Mouse (Mus musculus) ovary, postnatal 10 days (tissue): ENCODE measurements around the gene Gm17651.

Experiments
- DNase-seq: peaks from one replicate; pipeline ENCODE4 v3.0.0; 2022; ENCODE audit warnings: low spot score

The Gm17651 gene

DNA sequence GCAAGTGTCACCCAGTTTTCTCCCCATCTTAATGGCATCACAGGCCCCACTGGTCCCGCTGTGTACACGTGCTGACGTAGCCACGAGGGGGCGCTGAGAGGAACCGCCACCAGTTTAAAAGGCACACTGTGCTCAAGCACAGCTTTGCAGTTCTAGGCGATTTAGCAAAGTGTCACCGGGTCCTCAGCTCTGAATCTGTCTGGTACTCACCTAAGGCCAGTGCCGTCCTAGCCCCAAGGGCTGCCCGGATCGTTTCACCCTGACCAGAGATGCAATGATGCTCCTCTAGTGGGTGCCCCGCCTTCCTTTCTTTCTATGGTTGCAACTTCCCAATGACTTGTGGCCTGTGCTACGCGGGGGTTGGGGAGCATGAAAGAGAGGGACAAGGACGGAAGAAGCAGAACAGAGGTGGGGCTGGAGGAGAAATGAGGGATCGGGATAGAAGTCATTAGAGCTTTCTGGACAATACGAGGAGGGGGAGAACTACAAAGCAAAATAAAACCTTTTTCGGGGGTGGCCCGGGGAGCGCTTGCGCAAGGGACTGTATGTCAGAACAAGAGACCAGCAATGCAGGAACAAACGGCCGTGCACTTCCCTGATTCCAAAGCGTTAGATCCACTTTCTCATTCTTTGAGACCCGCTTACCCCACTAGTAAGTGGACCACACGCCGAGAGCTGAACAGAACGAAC lies 6.3 kb upstream of the Gm17651 start:
- peak; percentile 55 for DNase-seq

DNA sequence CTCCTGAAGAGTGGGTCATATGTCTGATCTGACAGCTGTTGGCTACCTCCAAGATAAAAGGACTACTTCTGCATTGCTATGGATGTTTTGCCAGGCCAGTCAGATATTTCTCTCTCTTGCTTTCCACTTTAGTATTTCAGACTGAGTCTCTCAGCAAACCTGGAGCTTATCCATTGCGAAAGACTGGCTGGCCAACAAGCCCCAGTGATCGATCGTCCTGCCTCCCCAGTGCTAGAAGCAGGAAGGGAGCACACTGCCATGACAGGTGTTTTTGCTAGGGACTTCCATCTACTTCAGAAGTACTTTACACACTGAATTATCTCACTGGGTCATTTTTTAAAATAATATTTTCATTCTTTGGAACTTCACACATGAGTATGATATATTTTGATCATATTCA lies 3.9 kb upstream of the Gm17651 start:
- DNase-seq = no peak

DNA sequence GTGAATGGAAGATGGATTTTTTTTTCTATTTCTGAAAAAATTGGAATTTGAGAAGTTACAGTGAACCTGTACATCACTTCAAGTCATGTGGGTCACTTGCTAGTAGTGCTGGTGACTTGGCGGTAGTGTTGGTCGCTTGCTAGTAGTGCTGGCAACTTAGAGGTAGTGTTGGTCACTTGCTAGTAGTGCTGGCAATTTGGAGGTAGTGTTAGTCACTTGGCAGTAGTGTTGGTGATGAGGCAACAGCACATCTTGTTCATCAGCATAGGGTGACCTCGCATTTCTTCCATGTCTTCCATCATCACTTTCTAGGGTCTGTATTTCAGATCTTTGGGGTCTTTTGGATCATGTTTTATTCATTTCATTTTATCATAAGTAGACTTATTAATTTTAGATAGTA lies 1.6 kb upstream of the Gm17651 start:
- DNase-seq = no peak

DNA sequence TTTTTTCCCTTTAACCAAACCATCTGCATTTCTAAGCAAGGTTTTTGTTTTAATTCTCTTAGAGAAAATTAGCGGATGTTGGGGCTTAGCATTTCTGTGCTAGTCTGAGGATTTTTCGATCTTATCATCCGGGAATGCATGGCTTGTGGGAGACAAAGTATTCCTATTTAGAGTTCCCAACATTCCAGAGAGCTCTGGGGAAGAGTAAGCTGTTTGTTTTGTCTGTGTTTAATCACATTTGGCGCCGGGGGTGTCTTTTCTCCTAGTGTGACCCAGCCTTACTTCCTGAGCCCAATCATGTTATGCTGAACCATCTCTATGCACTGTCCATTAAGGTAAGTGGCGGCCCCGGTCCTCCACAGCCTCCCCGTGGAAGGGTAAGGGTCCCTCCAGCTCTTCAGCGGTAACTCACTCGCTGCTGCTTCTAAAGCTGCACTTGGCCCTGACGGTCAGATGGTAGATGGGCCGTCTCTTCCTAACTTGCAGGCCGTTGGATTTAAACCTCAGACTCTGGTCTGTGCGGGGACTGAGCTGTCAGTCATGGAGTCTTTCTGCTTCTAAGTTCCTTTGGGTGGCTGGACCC lies 7.3 kb downstream of the Gm17651 start:
- DNase-seq = no peak

DNA sequence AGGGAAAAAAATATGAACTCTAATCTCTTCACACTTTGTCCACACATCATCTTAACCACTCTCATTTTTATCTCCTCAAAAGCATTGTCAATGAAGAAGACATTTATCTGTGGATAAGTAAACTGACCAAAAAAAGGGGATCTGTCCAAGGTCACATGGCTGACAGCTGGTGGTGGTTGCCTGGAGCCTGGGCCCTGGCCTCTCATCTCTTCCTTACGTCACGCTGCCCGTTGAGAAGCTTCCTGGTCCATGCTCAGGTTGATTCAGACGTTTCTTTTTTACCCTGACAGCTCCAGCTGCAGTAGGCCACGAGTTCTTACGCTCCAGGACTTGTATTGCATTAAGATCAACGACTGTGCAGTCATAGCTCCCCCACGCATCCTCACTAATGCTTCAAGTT lies 8.3 kb downstream of the Gm17651 start:
- no peak for DNase-seq

DNA sequence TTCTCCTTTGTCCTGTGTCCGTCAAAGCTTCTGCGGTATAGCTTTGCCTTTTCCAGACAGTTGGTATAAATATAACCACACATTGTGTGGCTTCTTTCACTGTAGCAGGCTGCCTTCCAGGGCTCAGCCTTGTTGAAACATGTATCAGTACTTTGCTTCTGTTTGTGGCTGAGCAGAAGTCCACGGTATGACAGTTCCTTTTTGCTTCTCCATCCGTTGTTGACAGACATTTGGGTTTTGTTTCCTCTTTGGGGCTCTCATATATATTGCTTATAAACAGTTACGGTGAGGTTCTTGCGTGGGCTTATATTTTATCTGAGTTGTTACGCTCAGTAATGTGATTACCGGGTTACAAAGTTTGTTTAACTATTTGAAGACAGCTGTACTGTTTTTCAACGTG lies 9.0 kb downstream of the Gm17651 start:
- no peak for DNase-seq

DNA sequence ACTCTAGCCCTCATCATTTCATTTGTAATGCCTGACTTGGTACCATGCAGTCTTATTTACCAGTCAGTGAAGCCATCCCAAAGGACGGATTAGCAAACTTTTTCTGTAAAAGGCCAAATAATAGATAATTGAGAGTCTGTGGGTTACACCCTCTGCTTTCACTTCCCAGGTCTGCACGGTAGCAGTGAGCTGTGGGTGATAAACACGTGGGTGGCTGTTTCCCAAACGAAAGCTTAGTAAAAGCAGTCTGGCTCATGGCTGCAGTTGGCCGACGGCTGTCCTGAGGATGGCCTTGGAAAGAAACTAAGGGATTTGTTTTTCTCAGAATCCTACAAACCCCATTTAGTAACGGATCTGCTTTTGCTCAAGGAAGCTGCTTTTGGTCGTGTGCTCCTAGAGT lies 13.3 kb downstream of the Gm17651 start:
- no peak for DNase-seq

DNA sequence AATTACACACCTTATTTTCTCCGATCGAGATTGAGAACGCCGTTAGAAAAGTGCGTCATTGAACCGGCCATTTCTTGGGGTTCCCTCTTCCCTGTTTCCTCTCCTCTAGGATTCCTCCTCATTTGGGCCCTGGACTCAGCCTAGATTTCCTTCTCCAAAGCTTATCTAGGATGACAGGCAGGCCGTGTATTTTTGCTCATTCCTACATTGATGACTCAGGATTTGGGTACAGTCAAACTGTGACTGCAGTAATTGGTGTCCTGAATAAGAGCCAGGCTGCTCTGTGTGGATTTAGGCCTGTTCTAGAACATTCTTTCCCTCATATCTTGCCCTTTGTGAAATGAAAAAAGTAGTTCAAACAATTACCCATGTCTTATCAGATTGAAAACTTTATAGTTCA lies 14.7 kb downstream of the Gm17651 start:
- DNase-seq = no peak

DNA sequence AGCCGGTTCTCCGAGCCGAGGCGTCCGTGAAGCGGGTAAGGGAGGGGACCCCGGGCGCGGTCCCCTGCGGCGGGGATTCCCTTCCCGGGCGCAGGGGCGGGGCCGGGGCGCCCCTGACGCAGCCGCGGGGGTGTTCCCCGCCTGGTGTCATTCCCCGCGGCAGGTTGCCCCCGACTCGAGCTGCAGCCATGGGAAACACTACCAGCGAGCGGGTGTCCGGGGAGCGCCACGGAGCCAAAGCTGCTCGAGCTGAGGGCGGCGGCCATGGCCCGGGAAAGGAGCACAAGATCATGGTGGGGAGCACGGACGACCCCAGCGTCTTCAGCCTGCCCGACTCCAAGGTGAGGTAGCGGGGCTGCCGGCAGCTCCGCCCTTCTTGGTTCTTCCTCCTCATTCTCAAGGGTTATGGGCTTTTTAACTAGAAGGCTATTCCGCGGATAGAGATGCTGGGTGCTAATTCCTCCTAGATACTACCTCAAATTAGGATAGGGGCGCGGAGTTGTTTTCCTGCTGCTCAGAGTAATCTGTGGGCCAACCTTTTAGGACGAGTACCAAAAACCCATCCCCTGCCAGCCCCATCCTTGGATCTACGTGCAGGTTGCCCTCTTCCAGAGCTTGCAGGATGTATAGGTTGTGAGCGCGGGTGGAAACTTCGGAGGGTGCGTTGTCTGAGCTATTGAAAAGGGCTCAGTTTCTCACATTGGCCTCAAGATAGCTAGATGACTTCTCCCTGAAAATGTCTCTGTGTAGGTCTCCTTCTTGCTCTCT lies 15.9 kb downstream of the Gm17651 start:
- no peak for DNase-seq

DNA sequence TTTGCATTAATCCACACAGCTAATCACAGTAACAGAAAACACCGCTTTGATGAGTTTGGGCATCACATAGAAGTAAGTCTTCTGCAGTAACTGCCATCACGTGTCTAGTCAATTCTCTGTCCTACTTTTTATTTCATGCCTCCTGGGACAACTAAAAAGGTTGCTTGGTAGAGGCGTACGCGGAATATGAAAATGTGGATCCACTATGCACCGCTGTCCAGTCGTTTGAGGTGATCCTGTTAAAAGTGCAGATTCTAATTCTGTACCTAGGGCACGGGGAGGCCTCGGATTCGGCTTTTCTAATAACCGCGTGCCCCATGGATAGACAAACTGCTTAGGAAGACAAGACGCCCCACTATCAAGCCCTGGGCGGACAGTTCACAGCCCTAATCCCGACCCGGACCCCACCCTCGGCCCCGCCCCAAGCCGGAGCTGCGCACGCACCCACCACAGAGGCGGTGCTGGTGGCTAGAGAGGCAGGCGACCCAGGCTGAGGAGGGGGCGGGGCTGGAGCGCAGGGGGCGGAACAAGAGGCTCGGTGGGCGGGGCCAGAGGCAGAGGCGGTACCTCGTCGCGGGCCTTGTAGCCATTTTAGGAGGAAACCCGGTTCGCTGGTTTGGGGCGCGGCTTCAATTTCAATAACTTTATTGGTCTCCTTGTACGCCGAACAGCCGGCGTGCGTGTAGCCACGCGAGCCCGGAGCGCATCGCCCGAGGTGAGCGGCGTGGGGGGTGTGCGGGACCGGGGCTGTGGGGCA lies 16.7 kb downstream of the Gm17651 start, which contains the start of gene Prkab2:
Gene Prkab2, plus strand, starts transcription at position 539 of the 757 bp plus-strand sequence.
- DNase-seq = peak; percentile 99

DNA sequence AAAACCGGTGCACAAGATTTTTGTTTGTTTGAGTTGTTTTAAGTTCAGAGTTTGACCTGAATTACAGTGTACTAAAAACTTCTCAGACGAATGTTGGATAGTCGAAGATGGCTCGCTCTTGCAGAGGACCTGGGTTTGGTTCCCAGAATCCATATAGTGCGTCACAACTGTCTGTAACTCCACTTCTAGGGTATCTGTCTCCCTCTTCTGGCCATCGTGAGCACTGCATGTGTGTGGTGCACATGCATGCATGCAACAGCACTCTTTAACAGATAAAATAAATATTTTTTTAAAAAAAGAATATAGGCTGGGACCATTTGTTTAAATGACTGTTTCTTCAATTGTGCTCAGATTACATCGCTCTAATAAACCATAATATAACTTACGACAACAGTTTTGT lies 19.6 kb downstream of the Gm17651 start:
- DNase-seq = no peak

DNA sequence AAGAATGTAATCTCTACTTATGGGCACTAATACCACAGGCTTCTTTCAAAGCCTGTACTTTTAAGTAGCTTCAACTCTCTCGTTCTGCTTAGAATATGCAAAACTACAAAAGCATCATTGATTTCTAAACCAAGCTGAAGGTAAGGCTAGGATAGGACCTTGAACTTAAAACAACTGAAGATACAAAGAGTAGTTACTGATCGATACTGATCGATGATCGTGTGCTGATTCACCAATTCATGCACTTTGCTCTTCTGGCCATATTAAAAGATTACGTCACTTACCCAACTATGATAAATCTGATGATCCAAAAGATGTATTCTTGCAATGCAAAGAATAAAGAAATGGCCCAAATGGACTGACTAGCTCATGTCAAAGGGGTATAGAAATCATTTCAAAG lies 20.7 kb downstream of the Gm17651 start:
- DNase-seq = no peak

DNA sequence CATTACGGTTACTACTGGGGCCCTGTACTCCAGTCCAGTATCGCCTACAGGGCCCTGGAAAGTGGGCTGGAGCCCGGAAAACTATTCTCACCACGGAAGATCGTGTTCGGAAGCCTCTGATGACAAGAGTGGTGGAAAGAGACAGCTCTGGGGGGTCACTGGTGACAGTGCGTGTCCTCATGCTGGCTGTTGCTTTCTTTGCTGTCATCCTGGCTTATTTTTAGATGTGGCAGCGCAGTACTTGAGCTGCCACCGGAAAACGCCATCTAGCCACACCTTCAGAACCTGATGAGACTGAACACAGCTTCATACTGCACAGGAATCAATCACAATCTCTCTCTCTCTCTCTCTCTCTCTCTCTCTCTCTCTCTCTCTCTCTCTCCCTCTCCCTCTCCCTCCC lies 22.9 kb downstream of the Gm17651 start:
- no peak for DNase-seq

DNA sequence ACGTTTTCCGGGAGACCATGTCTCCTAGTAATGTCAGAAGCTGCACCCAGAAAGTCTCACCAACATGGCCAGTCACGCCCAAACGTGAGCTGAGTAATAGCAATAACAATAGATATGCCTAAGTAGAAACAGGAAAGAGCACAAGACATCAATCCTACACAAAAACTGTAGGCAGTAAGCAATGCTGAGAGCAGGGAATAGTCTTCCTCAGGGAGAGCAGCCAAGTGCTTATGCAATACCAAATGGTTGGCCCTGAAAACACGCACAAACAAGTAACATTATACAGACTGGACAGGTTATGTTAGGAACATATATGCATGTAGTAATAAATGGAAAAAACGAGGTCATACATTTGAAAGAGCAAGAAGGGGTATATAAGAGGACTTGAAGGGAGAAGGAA lies 25.0 kb downstream of the Gm17651 start:
- no peak for DNase-seq

DNA sequence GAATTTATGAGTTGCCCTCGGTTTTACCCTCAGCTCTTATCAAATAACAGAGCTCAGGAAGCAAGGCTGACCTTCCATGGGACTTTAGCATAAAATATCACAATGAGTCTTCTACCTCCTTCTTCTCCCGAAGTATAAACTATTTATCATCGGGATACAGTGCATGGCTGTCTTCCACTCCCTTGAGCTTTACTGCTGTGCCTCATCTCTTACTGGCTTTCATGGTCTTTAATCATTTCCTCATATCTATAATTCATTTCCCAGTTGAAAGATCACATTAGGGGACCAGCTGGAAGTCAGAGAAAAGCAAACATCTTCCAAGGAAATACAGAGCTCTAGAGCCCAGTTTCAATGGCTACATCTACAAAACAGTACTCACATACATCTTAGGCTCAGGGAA lies 25.5 kb downstream of the Gm17651 start:
- DNase-seq = no peak

DNA sequence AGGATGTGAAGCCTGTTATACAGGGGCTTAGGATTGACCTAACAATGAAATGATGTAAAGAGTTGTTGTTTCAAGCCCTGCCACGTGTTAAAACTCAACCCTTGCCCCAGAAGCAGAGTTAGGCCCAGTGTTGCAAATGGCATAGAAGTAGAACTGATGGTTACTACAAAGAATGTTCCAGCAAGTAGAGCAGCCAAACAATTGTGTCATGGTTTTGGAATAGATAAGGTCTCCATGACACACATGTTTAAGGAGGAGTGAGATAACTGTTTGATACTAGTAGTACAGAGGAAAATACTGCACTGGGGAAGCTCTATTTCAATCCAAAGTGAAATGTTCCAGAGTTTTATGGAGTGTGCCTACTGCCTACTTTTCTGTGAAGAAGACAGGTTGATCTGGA lies 26.0 kb downstream of the Gm17651 start:
- DNase-seq = no peak

DNA sequence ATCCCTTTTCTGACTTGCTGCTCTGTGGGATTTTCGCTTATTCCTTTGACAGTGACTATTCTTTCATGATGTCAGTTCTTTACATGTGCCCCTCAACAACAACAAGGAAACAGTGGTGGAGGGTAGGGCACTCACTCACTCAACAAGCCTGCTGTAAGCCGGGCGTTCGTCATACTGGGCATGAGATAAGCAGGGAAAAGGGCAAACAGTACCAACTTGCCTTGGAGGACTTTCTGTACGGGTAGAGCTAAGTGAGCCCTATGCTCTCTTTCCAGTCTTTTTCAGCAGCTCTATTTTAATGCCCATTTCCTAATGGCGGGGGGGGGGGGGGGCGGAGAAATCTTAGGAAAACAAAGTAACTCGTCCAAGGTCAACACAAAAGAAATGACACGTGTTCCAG lies 32.5 kb downstream of the Gm17651 start:
- DNase-seq = no peak

DNA sequence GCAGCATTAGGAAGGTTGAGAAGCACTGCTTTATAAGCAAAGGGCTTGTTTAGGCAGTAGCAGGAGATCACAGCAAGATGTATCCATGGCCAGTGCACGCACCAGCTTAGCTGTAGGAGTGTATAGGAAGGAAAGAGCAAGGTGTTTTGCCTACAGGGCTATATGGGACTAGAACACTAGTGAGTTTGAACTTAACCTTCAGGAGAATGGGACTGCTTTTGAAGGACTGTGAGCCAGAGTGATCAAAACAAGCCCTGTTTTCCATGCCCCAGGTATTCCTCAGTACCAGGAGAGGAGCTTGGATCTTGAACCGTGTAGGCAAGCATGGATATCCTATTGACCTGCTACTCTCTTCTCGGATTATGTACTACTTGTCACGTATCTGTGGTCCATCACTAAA lies 33.1 kb downstream of the Gm17651 start:
- no peak for DNase-seq

DNA sequence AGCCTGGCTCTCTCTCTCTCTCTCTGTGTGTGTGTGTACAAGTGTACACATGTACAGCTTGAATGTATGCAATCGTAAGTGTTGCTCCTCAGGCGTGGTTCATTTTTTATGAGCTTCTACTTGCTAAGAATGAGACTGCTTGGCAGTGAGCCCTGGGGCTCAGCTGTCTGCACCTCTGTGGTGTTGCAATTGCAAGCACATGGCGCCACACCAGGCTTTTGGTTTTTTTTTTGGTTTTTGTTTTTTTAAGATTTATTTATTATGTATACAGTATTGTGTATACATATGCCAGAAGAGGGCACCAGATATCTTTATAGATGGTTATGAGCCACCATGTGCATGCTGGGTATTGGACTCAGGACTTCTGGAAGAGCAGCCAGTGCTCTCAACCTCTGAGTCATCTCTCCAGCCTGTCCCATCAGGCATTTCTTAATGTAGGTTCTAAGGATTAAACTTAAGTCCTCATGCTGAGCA lies 40.2 kb downstream of the Gm17651 start:
- no peak for DNase-seq

DNA sequence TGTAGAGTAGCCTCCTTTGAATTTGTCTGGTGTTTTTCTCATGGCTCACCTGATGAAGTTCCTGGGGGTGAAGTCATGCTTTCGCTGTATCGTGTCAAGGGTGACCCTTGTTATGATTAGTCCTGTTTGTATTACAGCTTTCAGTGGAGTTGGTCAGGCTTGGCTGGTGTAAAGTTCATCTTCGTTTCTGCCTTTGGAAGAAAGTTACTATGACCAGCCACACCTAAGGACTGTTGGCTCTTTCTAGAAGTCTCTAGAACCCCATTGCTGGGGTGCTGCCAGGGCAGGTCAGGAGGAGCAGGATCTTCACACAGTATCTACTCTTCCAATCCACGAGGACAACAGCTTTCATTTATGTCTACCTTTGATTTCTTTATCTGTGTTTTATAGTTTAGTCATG lies 41.0 kb downstream of the Gm17651 start:
- DNase-seq = no peak

DNA sequence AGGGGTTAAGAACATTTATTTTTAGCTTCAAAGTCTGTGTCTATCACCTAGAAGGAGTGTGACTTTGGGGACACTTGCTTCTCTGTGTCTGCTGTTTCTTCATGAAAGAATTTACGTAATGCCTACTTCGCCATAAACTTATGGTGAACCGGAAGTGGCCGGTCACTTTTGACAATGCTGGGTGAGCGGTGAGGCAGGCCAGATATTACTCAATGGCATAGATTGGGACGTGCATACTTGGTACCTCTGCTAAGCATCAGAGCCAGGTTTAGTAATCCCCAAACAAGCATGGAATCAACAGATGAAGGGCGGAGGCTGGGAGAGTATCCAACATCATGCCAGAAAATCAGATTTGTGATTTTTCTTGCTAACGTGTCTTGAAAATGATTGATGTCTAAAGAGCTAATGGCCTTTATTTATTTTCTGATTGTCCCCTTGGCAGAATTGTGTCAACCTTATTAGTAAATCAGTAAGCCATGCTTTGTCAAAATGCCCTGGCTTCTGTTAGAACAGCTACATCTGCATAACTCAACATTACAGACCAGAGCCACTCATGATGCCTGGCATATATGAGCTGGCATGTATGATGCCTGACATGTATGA lies 43.1 kb downstream of the Gm17651 start:
- no peak for DNase-seq

DNA sequence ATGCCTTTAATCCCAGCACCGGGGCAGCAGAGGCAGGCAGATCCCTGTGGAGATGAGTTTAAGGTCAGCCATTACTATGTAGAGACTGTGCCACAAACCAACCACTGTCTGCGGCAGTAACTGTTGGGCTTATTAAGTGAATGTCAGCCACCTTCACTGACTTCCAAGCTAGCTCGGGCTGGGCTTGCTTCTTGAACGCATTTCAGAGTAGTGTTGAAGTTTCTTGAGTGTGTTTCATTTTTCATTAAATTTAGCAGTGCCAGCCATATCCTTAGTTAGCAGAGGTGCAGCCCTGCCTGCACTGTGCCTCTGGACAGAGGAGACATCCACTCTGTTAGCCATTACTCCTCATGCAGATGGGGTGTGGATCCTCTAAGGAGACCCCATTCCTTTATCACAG lies 43.7 kb downstream of the Gm17651 start:
- DNase-seq = no peak
